Mouse (Mus musculus) hindbrain, postnatal 0 days (tissue): ENCODE measurements around the gene Cadm2. TPM values are rescaled to one million over a fixed set of nuclear protein-coding genes. Genes with fewer than 3 reads are reported as not detected.

Source experiments
- ATAC-seq: fragments of 200-750 bp; cut with Nextera tagmentation; 2 replicates; pipeline ENCODE4 v1.8.0; 2017; ENCODE audit warnings: mild to moderate bottlenecking, moderate TSS enrichment, moderate library complexity
- DNase-seq: peaks from one replicate; pipeline ENCODE4 v3.0.0-alpha.2; 2015; ENCODE audit warnings: low spot score
- H3K27ac ChIP-seq: fragments of 300-500 bp; sonication (generic); 2 replicates; pipeline ENCODE4 v1.5.1; 2014; ENCODE audit warnings: mild to moderate bottlenecking
- H3K27me3 ChIP-seq: fragments of 300-500 bp; sonication (generic); 2 replicates; pipeline ENCODE4 v1.6.1; 2014; ENCODE audit warnings: low read length, mixed read lengths; ENCODE audit not compliant: insufficient read depth
- H3K36me3 ChIP-seq: fragments of 300-500 bp; sonication (generic); 2 replicates; pipeline ENCODE4 v1.6.1; 2014; ENCODE audit warnings: low read length, mixed read lengths; ENCODE audit not compliant: insufficient read depth
- H3K4me1 ChIP-seq: fragments of 300-500 bp; sonication (generic); 2 replicates; pipeline ENCODE4 v1.6.1; 2014; ENCODE audit warnings: antibody characterized with exemption, low read length, mixed read lengths; ENCODE audit not compliant: insufficient read depth
- H3K4me2 ChIP-seq: fragments of 300-500 bp; sonication (generic); 2 replicates; pipeline ENCODE4 v1.6.1; 2014; ENCODE audit warnings: low read depth, mild to moderate bottlenecking, low read length, moderate library complexity, mixed read lengths
- H3K4me3 ChIP-seq: fragments of 300-500 bp; sonication (generic); 2 replicates; pipeline ENCODE4 v1.5.1; 2014; ENCODE audit warnings: low read length
- H3K9ac ChIP-seq: fragments of 300-500 bp; sonication (generic); replicated peaks from 2 replicates; pipeline ENCODE4 v1.6.1; 2014; ENCODE audit warnings: mild to moderate bottlenecking, low read length, moderate library complexity, mixed read lengths
- H3K9me3 ChIP-seq: fragments of 300-500 bp; sonication (generic); 2 replicates; pipeline ENCODE4 v1.6.1; 2016; ENCODE audit warnings: low read length, mixed read lengths
- CTCF ChIP-seq: IDR thresholded peaks from 2 replicates; pipeline ENCODE4 v1.5.1; 2016; ENCODE audit warnings: antibody characterized with exemption, control low read depth, low read depth
- WGBS: fragments of 180-500 bp; shearing (Covaris S2); extraction: QIAGEN DNeasy Blood & Tissue Kit; methylation state at CpG from one replicate; pipeline ENCODE4 v1.1.7; 2014; 5-methylcytosine and 5-hydroxymethylcytosine counted together
- polyA plus RNA-seq: library from polyadenylated mRNA; unstranded; fragments of >200 nt; fragmentation: Nextera tagmentation; extraction: Ambion mirVana; gene quantifications from 2 replicates; pipeline ENCODE4 v1.2.1, GENCODE M21; 2015
- total RNA-seq: library from RNA; depleted of rRNA; stranded (reverse); fragments of >200 nt; gene quantifications from 2 replicates; pipeline ENCODE4 v1.2.3, GENCODE M21; 2014

Cadm2 gene
- total and polyA plus RNA-seq, 2 experiments from 2014 or later: 71.6 to 88.0 TPM

DNA sequence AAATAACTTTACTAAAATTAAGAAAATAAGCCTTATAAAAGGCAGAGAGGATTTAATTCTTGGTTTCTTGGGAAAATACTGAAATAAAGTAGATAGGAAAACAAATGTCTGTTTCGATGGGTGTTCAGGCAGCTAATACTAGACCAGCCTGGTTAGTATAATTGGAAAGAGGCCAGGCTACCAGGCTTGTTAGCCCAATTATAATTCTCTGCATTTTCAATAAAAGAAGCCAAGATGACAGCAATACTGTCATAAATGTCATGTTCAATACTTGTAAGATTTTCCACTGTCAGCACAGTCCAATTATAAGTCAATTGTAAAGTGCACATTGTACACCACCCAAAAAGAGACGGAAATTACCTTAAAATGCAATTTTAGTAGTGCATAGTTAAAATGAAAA lies 664.8 kb downstream of the Cadm2 start:
- TF ChIP-seq CTCF: no peak
- 78% methylated on average over 2 of the region's 2 CpGs for WGBS
- no peak overlapping the region for H3K4me2 ChIP-seq
- DNase-seq (peak; percentile 32), ATAC-seq (no peak)
- H3K4me1 ChIP-seq: no peaks in the 10 kb centered on the region
- no peaks in the 10 kb centered on the region for H3K36me3 ChIP-seq
- no peak overlapping the region for H3K9ac ChIP-seq
- H3K27me3 ChIP-seq: no peaks in the 10 kb centered on the region
- no peaks in the 10 kb centered on the region for H3K9me3 ChIP-seq
- H3K27ac ChIP-seq: no peak overlapping the region
- no peak overlapping the region for H3K4me3 ChIP-seq

DNA sequence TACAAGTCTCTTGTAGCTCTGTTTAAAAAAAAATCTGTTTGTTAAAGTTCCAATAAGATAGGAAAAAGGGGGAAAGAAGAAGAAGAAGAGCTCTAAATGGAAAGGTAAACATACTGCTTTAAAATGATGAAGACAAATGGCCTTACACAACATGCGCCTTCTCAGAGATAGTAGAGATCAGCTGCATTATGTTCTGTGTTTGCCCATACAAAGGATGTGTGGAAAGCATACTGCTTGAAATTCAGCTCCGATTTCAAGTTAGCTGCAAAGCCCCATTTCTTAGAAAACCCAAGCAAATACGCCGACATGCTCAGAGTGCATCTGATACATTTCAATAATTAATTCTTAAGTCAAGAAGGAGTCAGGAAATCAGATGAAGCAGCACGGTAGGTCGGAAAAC lies 684.4 kb downstream of the Cadm2 start:
- H3K27ac ChIP-seq: peak overlapping the region; percentile 26; the same call in 1 of the 2 replicates
- H3K9ac ChIP-seq: no peak overlapping the region
- 53% methylated on average over 6 of the region's 6 CpGs for WGBS
- H3K4me3 ChIP-seq: no peak overlapping the region
- no peaks in the 10 kb centered on the region for H3K27me3 ChIP-seq
- no peaks in the 10 kb centered on the region for H3K4me1 ChIP-seq
- DNase-seq (no peak), ATAC-seq (no peak)
- no peaks in the 10 kb centered on the region for H3K9me3 ChIP-seq
- no peak for TF ChIP-seq CTCF
- H3K4me2 ChIP-seq: no peak overlapping the region
- H3K36me3 ChIP-seq: no peaks in the 10 kb centered on the region

GRCm38 (mm10) chr16:66925517-66925916 lies 695.2 kb downstream of the Cadm2 start:
- H3K27ac ChIP-seq: no peak overlapping the region
- ATAC-seq (no peak), DNase-seq (no peak)
- no peaks in the 10 kb centered on the region for H3K4me1 ChIP-seq
- 12% methylated on average over 1 of the region's 1 CpGs for WGBS
- no peaks in the 10 kb centered on the region for H3K27me3 ChIP-seq
- no peaks in the 10 kb centered on the region for H3K36me3 ChIP-seq
- H3K9ac ChIP-seq: no peak overlapping the region
- TF ChIP-seq CTCF: no peak
- H3K9me3 ChIP-seq: no peaks in the 10 kb centered on the region
- no peak overlapping the region for H3K4me3 ChIP-seq
- no peak overlapping the region for H3K4me2 ChIP-seq

- Histone ChIP-seq H3K4me2 (no peak overlapping the region), H3K27ac (no peak overlapping the region), H3K4me3 (no peak overlapping the region), H3K9ac (no peak overlapping the region), H3K4me1 (no peaks in the 10 kb centered on the region), H3K9me3 (no peaks in the 10 kb centered on the region), H3K36me3 (no peaks in the 10 kb centered on the region), H3K27me3 (no peaks in the 10 kb centered on the region)
- no peak for TF ChIP-seq CTCF
- no peak for DNase-seq
- no peak for ATAC-seq
- 76% methylated on average over 2 of the region's 2 CpGs for WGBS
Observed at GRCm38 (mm10) chr16:66922753-66923152, 698.0 kb downstream of the Cadm2 start.

- Histone ChIP-seq H3K27ac (no peak overlapping the region), H3K9me3 (no peaks in the 10 kb centered on the region), H3K36me3 (no peaks in the 10 kb centered on the region), H3K27me3 (no peaks in the 10 kb centered on the region), H3K4me2 (no peak overlapping the region), H3K4me3 (no peak overlapping the region), H3K4me1 (no peaks in the 10 kb centered on the region), H3K9ac (no peak overlapping the region)
- DNase-seq: no peak
- TF ChIP-seq CTCF: no peak
- ATAC-seq: no peak
- 94% methylated on average over 1 of the region's 1 CpGs for WGBS
Observed at GRCm38 (mm10) chr16:66921414-66921915, 699.2 kb downstream of the Cadm2 start.

DNA sequence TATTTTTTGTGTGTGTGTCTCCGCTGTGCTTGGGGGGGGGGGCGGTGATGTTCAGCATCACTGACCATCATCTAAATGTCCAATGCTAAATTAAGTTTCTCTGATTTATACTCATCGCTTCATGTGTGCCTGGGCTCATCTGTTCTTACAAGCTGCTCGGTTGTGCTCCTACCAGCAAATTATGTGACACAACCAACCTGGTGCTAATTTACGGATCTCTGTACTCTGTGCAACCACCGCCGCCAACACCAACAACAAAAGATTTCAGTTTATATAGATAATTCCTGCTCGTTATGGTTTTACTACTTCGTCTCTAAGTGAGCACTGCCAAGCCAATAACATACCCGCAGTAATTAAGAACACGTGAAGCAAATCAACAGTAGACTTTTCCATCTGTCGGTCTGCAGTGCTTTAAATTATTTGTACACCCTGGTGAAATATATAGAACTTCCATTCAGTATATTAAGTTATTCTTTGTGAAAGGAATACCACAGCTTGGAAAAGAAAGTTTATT lies 700.8 kb downstream of the Cadm2 start:
- DNase-seq: no peak
- H3K9ac ChIP-seq: no peak overlapping the region
- no peaks in the 10 kb centered on the region for H3K9me3 ChIP-seq
- H3K4me2 ChIP-seq: no peak overlapping the region
- no peak overlapping the region for H3K27ac ChIP-seq
- H3K4me1 ChIP-seq: no peaks in the 10 kb centered on the region
- no peak for ATAC-seq
- H3K36me3 ChIP-seq: no peaks in the 10 kb centered on the region
- no peaks in the 10 kb centered on the region for H3K27me3 ChIP-seq
- TF ChIP-seq CTCF: no peak
- 89% methylated on average over 12 of the region's 12 CpGs for WGBS
- H3K4me3 ChIP-seq: no peak overlapping the region

GRCm38 (mm10) chr16:66901801-66902200 lies 718.9 kb downstream of the Cadm2 start:
- Histone ChIP-seq H3K27me3 (no peaks in the 10 kb centered on the region), H3K4me2 (no peak overlapping the region), H3K4me1 (0 out of 2 replicates have a peak, but pooled peaks cover 3% of the 10 kb centered on the region), H3K27ac (no peak overlapping the region), H3K4me3 (no peak overlapping the region), H3K36me3 (no peaks in the 10 kb centered on the region), H3K9me3 (no peaks in the 10 kb centered on the region), H3K9ac (no peak overlapping the region)
- 50% methylated on average over 3 of the region's 3 CpGs for WGBS
- DNase-seq: no peak
- TF ChIP-seq CTCF: no peak
- no peak for ATAC-seq
